Mouse (Mus musculus) midbrain, postnatal 0 days (tissue): ENCODE data around the gene Zc3h4. TPM values are rescaled to one million over a fixed set of nuclear protein-coding genes. Genes with fewer than 3 reads are reported as not detected.

Source experiments
- ATAC-seq: fragments of 200-750 bp; cut with Nextera tagmentation; 2 replicates; pipeline ENCODE4 v1.8.0; 2017; ENCODE audit warnings: moderate number of reproducible peaks, mild to moderate bottlenecking, moderate TSS enrichment, moderate library complexity; ENCODE audit not compliant: low FRiP score
- DNase-seq: peaks from one replicate; pipeline ENCODE4 v3.0.0-alpha.2; 2015; ENCODE audit warnings: low spot score
- H3K27ac ChIP-seq: fragments of 300-500 bp; sonication (generic); 2 replicates; pipeline ENCODE4 v1.5.1; 2014; ENCODE audit warnings: low read depth, mild to moderate bottlenecking, low read length, mixed read lengths
- H3K27me3 ChIP-seq: fragments of 300-500 bp; sonication (generic); 2 replicates; pipeline ENCODE4 v1.6.1; 2014; ENCODE audit warnings: low read length, control low read depth, mixed read lengths; ENCODE audit not compliant: insufficient read depth
- H3K36me3 ChIP-seq: fragments of 300-500 bp; sonication (generic); 2 replicates; pipeline ENCODE4 v1.6.1; 2014; ENCODE audit warnings: low read length, control low read depth, mixed read lengths; ENCODE audit not compliant: insufficient read depth
- H3K4me1 ChIP-seq: fragments of 300-500 bp; sonication (generic); 2 replicates; pipeline ENCODE4 v1.6.1; 2014; ENCODE audit warnings: mild to moderate bottlenecking, control low read depth, antibody characterized with exemption, low read length, mixed read lengths; ENCODE audit not compliant: insufficient read depth
- H3K4me2 ChIP-seq: fragments of 300-500 bp; sonication (generic); 2 replicates; pipeline ENCODE4 v1.6.1; 2014; ENCODE audit warnings: low read depth, mild to moderate bottlenecking, low read length, mixed read lengths; ENCODE audit not compliant: poor library complexity, severe bottlenecking
- H3K4me3 ChIP-seq: fragments of 300-500 bp; sonication (generic); 2 replicates; pipeline ENCODE4 v1.5.1; 2014; ENCODE audit warnings: low read depth, mild to moderate bottlenecking, low read length, moderate library complexity
- H3K9ac ChIP-seq: fragments of 300-500 bp; sonication (generic); replicated peaks from 2 replicates; pipeline ENCODE4 v1.6.1; 2014; ENCODE audit warnings: mild to moderate bottlenecking, low read length, moderate library complexity, mixed read lengths; ENCODE audit not compliant: poor library complexity, severe bottlenecking
- H3K9me3 ChIP-seq: fragments of 300-500 bp; sonication (generic); 2 replicates; pipeline ENCODE4 v1.6.1; 2016; ENCODE audit warnings: low read length, control low read depth
- CTCF ChIP-seq: IDR thresholded peaks from 2 replicates; pipeline ENCODE4 v1.5.1; 2016; ENCODE audit warnings: antibody characterized with exemption, mild to moderate bottlenecking
- WGBS: fragments of 180-500 bp; shearing (Covaris S2); extraction: QIAGEN DNeasy Blood & Tissue Kit; methylation state at CpG from one replicate; pipeline ENCODE4 v1.1.7; 2014; 5-methylcytosine and 5-hydroxymethylcytosine counted together
- polyA plus RNA-seq: library from polyadenylated mRNA; unstranded; fragments of >200 nt; fragmentation: Nextera tagmentation; extraction: Ambion mirVana; gene quantifications from 2 replicates; pipeline ENCODE4 v1.2.1, GENCODE M21; 2015
- total RNA-seq: library from RNA; depleted of rRNA; stranded (reverse); fragments of >200 nt; gene quantifications from 2 replicates; pipeline ENCODE4 v1.2.3, GENCODE M21; 2014

Zc3h4 gene
- total and polyA plus RNA-seq, 2 experiments from 2014 or later: 9.7 to 41.1 TPM

DNA sequence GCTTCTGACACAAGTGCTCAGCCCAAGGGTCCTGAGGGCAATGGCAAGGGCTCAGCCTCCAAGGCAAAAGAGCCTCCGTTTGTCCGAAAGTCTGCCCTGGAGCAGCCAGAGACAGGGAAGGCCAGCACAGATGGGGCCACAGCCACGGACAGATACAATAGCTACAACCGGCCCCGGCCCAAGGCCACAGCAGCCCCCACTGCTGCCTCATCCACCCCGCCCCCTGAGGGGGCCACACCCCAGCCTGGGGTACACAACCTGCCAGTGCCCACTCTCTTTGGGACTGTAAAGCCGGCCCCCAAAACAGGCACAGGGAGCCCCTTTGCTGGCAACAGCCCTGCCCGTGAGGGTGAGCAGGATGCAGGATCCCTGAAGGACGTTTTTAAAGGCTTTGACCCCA, 34.4 kb downstream of the Zc3h4 start:
- WGBS: 91% methylated on average over 9 of the region's 9 CpGs
- H3K4me2 ChIP-seq: no peak overlapping the region
- peaks cover 67% of the 10 kb centered on the region for H3K36me3 ChIP-seq
- H3K9me3 ChIP-seq: no peaks in the 10 kb centered on the region
- H3K4me3 ChIP-seq: no peak overlapping the region
- TF ChIP-seq CTCF: no peak
- H3K27me3 ChIP-seq: no peaks in the 10 kb centered on the region
- no peak overlapping the region for H3K9ac ChIP-seq
- ATAC-seq: no peak; the same call in 1 of the 2 replicates
- no peak for DNase-seq
- no peak overlapping the region for H3K27ac ChIP-seq
- H3K4me1 ChIP-seq: no peaks in the 10 kb centered on the region

DNA sequence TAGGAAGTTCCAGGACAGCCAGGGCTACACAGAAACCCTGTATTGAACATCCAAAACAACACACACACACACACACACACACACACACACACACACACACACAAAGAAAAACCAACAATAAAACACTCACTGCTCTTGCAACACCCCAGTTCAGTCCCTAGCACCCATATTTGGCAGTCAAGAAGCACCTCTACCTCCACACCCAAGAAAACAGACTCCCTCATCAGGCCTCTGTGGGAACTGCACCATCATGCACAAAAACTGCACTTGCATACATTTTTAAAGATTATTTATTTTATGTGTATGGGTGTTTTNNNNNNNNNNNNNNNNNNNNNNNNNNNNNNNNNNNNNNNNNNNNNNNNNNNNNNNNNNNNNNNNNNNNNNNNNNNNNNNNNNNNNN, 40.5 kb downstream of the Zc3h4 start:
- Histone ChIP-seq H3K4me3 (no peak overlapping the region), H3K36me3 (peaks cover 7% of the 10 kb centered on the region), H3K27me3 (no peaks in the 10 kb centered on the region), H3K9me3 (no peaks in the 10 kb centered on the region), H3K4me1 (no peaks in the 10 kb centered on the region), H3K27ac (no peak overlapping the region), H3K9ac (no peak overlapping the region), H3K4me2 (no peak overlapping the region)
- TF ChIP-seq CTCF: peak; percentile 27
- DNase-seq (no peak), ATAC-seq (no peak)

DNA sequence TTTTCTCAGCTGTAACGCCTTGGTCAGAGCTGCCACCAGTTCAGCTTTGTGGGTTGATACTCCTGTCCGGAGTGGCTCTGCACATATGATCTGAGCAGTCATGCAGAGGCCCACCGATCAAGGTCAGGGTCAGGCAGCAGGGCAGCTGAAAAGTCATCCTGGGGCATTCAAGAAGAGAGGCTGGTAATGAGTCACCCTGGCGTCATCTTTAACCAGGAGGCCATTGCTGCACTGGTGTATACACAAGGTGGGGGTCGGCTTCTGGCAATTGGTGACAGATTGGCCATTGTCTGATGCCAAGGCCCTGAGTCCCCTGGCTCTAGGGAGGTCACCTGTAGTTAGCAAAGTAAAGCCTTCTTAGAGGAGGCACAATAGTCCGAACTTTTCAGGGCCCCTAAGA, 50.9 kb downstream of the Zc3h4 start:
- no peak overlapping the region for H3K4me3 ChIP-seq
- H3K27me3 ChIP-seq: no peaks in the 10 kb centered on the region
- WGBS: 85% methylated on average over 6 of the region's 6 CpGs
- no peak overlapping the region for H3K4me2 ChIP-seq
- no peak for TF ChIP-seq CTCF
- ATAC-seq (no peak), DNase-seq (no peak)
- H3K27ac ChIP-seq: no peak overlapping the region
- H3K4me1 ChIP-seq: peaks cover 5% of the 10 kb centered on the region; the same call in 1 of the 2 replicates
- H3K36me3 ChIP-seq: peaks cover 3% of the 10 kb centered on the region; the same call in 1 of the 2 replicates
- H3K9ac ChIP-seq: no peak overlapping the region
- no peaks in the 10 kb centered on the region for H3K9me3 ChIP-seq

DNA sequence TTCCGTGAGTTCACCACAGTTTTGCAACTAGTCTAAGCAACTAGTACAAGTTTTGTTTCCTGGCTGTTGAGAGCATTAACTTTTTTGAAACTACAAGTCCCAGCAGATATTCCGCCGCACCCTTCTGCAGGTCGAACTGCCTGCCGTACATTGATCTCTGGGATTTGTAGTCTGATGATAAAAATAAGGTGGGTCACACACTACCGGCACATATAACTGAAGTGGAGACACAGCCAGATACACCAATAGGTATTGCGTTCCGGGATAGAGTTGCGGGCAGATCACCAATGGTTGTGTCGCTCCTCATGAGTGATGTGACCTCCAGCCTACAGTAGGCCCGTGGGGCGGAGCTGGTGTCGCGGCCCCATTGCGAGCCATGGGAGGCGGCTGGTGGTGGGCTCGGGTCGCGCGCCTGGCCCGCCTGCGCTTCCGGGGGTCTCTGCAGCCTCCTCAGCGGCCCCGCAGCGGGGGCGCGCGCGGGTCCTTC, 51.9 kb downstream of the Zc3h4 start, which contains the start of gene Tmem160:
Gene Tmem160 (plus strand): TSS at position 193 of the 487 bp plus-strand sequence.
- DNase-seq (peak; percentile 97), ATAC-seq (peak; percentile 97)
- Histone ChIP-seq H3K36me3 (peaks cover 3% of the 10 kb centered on the region; the same call in 1 of the 2 replicates), H3K4me1 (peaks cover 5% of the 10 kb centered on the region; the same call in 1 of the 2 replicates), H3K4me2 (peak within 1 kb of the TSS; percentile 80), H3K4me3 (peak within 1 kb of the TSS; percentile 85), H3K9me3 (no peaks in the 10 kb centered on the region), H3K27me3 (no peaks in the 10 kb centered on the region), H3K27ac (peak within 1 kb of the TSS; percentile 81), H3K9ac (peak within 1 kb of the TSS; percentile 82)
- TF ChIP-seq CTCF: no peak
- under 1% methylated on average over 30 of the region's 30 CpGs for WGBS

DNA sequence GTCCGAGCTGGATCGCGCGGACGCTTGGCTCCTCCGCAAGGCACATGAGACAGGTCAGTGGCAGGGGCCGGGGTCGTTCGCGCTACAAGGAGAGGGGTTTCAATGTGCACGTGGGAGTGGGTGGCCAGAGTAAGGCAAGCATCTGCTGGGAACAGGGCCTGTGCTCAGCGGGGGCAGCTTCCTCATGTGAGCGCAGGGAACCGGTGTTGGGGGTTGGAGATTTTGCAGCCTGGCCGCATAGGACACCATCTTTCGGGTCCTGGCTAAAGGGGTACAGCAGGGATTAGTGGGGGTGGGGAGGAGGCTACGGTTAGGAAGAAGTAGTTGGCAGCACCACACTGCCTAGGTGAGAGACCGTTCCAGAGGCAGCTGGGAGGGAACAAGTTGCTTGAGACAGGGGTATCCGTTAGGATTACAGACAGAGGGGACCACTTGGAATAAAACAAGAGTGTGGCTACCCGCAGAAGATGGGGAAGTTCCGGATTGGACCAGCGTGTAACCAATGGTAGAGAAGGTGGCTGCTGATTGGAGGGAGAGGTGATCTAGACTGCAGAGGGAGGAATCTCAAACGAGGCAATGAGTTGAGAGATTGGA, 52.5 kb downstream of the Zc3h4 start:
- Histone ChIP-seq H3K27ac (peak overlapping the region; percentile 81), H3K36me3 (peaks cover 3% of the 10 kb centered on the region; the same call in 1 of the 2 replicates), H3K9ac (peak overlapping the region; percentile 82), H3K9me3 (no peaks in the 10 kb centered on the region), H3K4me3 (peak overlapping the region; percentile 85), H3K27me3 (no peaks in the 10 kb centered on the region), H3K4me1 (peaks cover 5% of the 10 kb centered on the region; the same call in 1 of the 2 replicates), H3K4me2 (peak overlapping the region; percentile 80)
- WGBS: under 1% methylated on average over 23 of the region's 23 CpGs
- TF ChIP-seq CTCF: no peak
- DNase-seq: peak; percentile 85
- peak; percentile 74 for ATAC-seq

DNA sequence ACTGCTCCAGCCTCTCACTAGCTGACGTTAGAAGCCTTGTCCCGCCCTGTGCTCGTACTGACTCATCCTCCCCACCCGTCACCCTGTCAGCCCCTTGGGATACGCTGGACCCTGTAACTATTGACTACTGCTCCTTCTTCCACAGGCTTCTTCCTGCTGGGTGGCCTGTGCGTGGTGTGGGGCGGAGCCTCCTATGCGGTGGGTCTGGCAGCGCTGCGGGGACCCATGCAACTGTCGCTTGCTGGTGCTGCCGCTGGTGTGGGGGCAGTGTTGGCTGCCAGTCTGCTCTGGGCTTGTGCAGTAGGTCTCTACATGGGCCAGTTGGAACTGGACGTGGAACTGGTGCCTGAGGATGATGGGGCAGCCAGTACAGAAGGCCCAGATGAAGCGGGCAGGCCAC, 54.3 kb downstream of the Zc3h4 start:
- Histone ChIP-seq H3K27ac (no peak overlapping the region), H3K36me3 (peaks cover 3% of the 10 kb centered on the region; the same call in 1 of the 2 replicates), H3K9ac (no peak overlapping the region), H3K4me2 (no peak overlapping the region), H3K9me3 (no peaks in the 10 kb centered on the region), H3K4me1 (peaks cover 5% of the 10 kb centered on the region; the same call in 1 of the 2 replicates), H3K4me3 (no peak overlapping the region), H3K27me3 (no peaks in the 10 kb centered on the region)
- TF ChIP-seq CTCF: no peak
- no peak for ATAC-seq
- no peak for DNase-seq
- 97% methylated on average over 14 of the region's 14 CpGs for WGBS
